Mouse (Mus musculus) lung, adult 18-20 months (tissue): ENCODE results near the gene Foxj2.
A peak's percentile ranks its signal among the peaks of the same experiment; 100 is the strongest.

Experiments used
- DNase-seq, 2 experiments: peaks; one replicate each; pipeline ENCODE4 v3.0.0; 2022; ENCODE audit warnings: mixed read lengths in 2 of 2

The Foxj2 gene

GRCm38 (mm10) chr6:122820071-122820798 lies 521 bp downstream of the Foxj2 start:
- peak; percentile 44 to 46 for DNase-seq

- DNase-seq = no peak
These were observed 1.3 kb downstream of the Foxj2 start for GRCm38 (mm10) chr6:122820799-122821650.

GRCm38 (mm10) chr6:122821822-122822221 lies 2.1 kb downstream of the Foxj2 start:
- DNase-seq = no peak

GRCm38 (mm10) chr6:122824086-122824485 lies 4.4 kb downstream of the Foxj2 start:
- peak; percentile 60 to 76 for DNase-seq

GRCm38 (mm10) chr6:122825166-122825565 lies 5.5 kb downstream of the Foxj2 start:
- no peak for DNase-seq

GRCm38 (mm10) chr6:122825923-122826742 lies 6.4 kb downstream of the Foxj2 start:
- peak; percentile 81 to 86 for DNase-seq

GRCm38 (mm10) chr6:122828086-122828485 lies 8.4 kb downstream of the Foxj2 start:
- DNase-seq = no peak

- no peak for DNase-seq
These were observed 13.2 kb downstream of the Foxj2 start for GRCm38 (mm10) chr6:122832880-122833279.

GRCm38 (mm10) chr6:122834365-122834764 lies 14.7 kb downstream of the Foxj2 start:
- peak; percentile 38 to 42 for DNase-seq

- DNase-seq = no peak
These were observed 17.3 kb downstream of the Foxj2 start for GRCm38 (mm10) chr6:122836974-122837373.

- DNase-seq = no peak
These were observed 17.8 kb downstream of the Foxj2 start for GRCm38 (mm10) chr6:122837539-122837938.

- no peak for DNase-seq
These were observed 24.0 kb downstream of the Foxj2 start for GRCm38 (mm10) chr6:122843759-122844158.

GRCm38 (mm10) chr6:122852696-122853095 lies 33.0 kb downstream of the Foxj2 start:
- peak in 1 of 2 experiments; percentile 8 for DNase-seq

- no peak for DNase-seq
These were observed 34.8 kb downstream of the Foxj2 start for GRCm38 (mm10) chr6:122854552-122854951.

GRCm38 (mm10) chr6:122855955-122856354 lies 36.2 kb downstream of the Foxj2 start, which contains the start of gene C3ar1:
C3ar1 (minus strand) TSS chr6:122856161.
- no peak for DNase-seq

- DNase-seq = no peak
These were observed 42.7 kb downstream of the Foxj2 start for GRCm38 (mm10) chr6:122862434-122862833.

GRCm38 (mm10) chr6:122862871-122863270 lies 43.2 kb downstream of the Foxj2 start:
- DNase-seq = peak in 1 of 2 experiments; percentile 12

GRCm38 (mm10) chr6:122867914-122868313 lies 48.2 kb downstream of the Foxj2 start:
- DNase-seq = no peak

- no peak for DNase-seq
These were observed 50.1 kb downstream of the Foxj2 start for GRCm38 (mm10) chr6:122869846-122870245.

- peak; percentile 13 to 23 for DNase-seq
These were observed 53.1 kb downstream of the Foxj2 start for GRCm38 (mm10) chr6:122872800-122873199.

- peak; percentile 95 to 97 for DNase-seq
These were observed 54.4 kb downstream of the Foxj2 start, which contains the start of gene Necap1 for GRCm38 (mm10) chr6:122873871-122874719. Necap1 (plus strand) TSS chr6:122874474.
